9 mouse cellular contexts compared by ENCODE assay signal in the genomic region with DNA sequence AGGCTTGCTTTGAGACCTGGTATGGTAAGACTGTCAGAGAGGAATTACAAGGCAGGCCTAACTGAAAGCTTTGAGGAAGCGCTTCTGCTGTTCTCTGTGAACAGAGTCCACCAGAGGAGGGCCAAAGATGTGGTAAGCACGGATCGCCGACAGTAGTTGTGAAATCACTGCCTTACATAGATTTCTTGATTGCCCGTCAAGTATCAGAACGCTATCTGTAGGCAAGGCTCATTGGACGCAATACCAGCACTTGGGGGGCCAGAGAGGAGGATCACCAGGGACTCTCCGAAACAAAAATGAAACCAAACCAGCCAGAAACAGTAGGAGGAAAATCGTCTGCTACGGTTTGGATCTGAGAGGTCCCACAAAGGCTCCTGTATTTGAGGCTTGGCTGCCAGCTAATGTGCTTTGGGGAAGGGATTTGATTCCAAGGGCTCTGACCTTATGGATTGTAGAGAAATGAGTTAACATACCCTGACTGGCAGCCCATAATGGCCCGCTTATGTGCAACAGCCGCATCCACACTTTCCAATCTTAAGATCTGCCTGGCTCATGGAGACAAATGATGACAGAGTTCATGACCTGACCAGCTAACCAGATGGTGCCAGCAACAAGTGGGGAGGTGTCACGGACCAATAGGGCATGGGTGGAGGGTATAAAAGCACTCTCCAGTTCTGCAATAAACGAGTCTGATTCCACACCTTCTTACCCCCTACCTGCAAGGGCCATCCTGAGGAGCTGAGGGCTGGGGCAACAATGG. TPM values are rescaled to one million over a fixed set of nuclear protein-coding genes. Genes with fewer than 3 reads are reported as not detected.
DNase-seq lines count a peak whose midpoint lies in the region; ATAC-seq and TF ChIP-seq lines count a peak whose summit lies in the region.
"Had no signal": no experiment of that assay in that cellular context is flagged by ENCODE, and none has a peak within 500 bp of the region (broad histone marks: within the 10 kb centered on the region; RNA-seq: fewer than 3 reads in every experiment).

No protein-coding gene starts in this region.

- no peak overlapping the region for H3K4me2 ChIP-seq in liver, embryonic 11.5 days
- no peak overlapping the region for H3K4me2 ChIP-seq in liver, embryonic 16.5 days (ENCODE audit: low read depth, low read length)

- H3K4me1 ChIP-seq in liver, adult 2 months (ENCODE audit: control insufficient read depth, insufficient read depth, low read length) = no peaks in the 10 kb centered on the region
- H3K4me1 ChIP-seq in liver, embryonic 11.5 days (replicated peaks; ENCODE audit: control insufficient read depth, insufficient read depth, low read length) = no peaks in the 10 kb centered on the region
- H3K4me1 ChIP-seq in liver, embryonic 16.5 days (ENCODE audit: control insufficient read depth, low read depth, low read length) = no peaks in the 10 kb centered on the region

- no peak for TF ChIP-seq POLR2A in liver, adult 2 months (IDR thresholded peaks at IDR 0.05; ENCODE audit: extremely low read depth, insufficient read depth, low read length)

- no peak overlapping the region; the same call in 1 of the 2 replicates for H3K4me3 ChIP-seq in liver, adult 2 months (ENCODE audit: insufficient read depth, low read depth, low read length)
- H3K4me3 ChIP-seq in liver, embryonic 11.5 days (ENCODE audit: low read depth, low read length) = no peak overlapping the region
- peak overlapping the region; percentile 18; the same call in 1 of the 2 replicates for H3K4me3 ChIP-seq in liver, embryonic 16.5 days (ENCODE audit: low read depth, low read length)

- no peak for ATAC-seq in liver, embryonic 11.5 days (replicated peaks; ENCODE audit: low FRiP score)
- no peak for ATAC-seq in liver, embryonic 16.5 days (ENCODE audit: low read depth)

- no peak overlapping the region for H3K9ac ChIP-seq in liver, adult 2 months (ENCODE audit: low read depth, low read length)
- no peak overlapping the region for H3K9ac ChIP-seq in liver, embryonic 11.5 days (ENCODE audit: low read depth, low read length)
- H3K9ac ChIP-seq in liver, embryonic 16.5 days (ENCODE audit: low read depth, low read length) = no peak overlapping the region
- H3K9ac ChIP-seq: liver, embryonic 14.5 days had no signal

- no peaks in the 10 kb centered on the region for H3K79me2 ChIP-seq in liver, adult 2 months (ENCODE audit: control insufficient read depth, insufficient read depth, low read length)

- WGBS in liver, adult 2 months = 67% methylated on average over 14 of the region's 14 CpGs
- 64% methylated on average over 14 of the region's 14 CpGs for WGBS in liver, embryonic 11.5 days
- 33% methylated on average over 14 of the region's 14 CpGs for WGBS in liver, embryonic 16.5 days (ENCODE audit: insufficient replicate concordance)

- no peaks in the 10 kb centered on the region for H3K36me3 ChIP-seq in liver, adult 2 months (ENCODE audit: control insufficient read depth, insufficient read depth, low read length)
- no peaks in the 10 kb centered on the region for H3K36me3 ChIP-seq in liver, embryonic 11.5 days (ENCODE audit: control insufficient read depth, insufficient read depth, low read length)
- H3K36me3 ChIP-seq in liver, embryonic 16.5 days (ENCODE audit: control insufficient read depth, insufficient read depth) = no peaks in the 10 kb centered on the region

- H3K9me3 ChIP-seq in liver, embryonic 11.5 days (ENCODE audit: control insufficient read depth, low read length) = no peaks in the 10 kb centered on the region
- no peaks in the 10 kb centered on the region for H3K9me3 ChIP-seq in liver, embryonic 16.5 days (replicated peaks; ENCODE audit: control insufficient read depth, low read length)

- no peak overlapping the region for H3K27ac ChIP-seq in liver, adult 2 months (replicated peaks; ENCODE audit: insufficient read depth, low read depth, low read length)
- H3K27ac ChIP-seq in liver, embryonic 11.5 days (ENCODE audit: low read depth, low read length) = no peak overlapping the region
- H3K27ac ChIP-seq in liver, embryonic 16.5 days (ENCODE audit: low read length) = no peak overlapping the region
- H3K27ac ChIP-seq: liver, embryonic 14.5 days had no signal

- no peak for TF ChIP-seq CTCF in liver, adult 2 months (IDR thresholded peaks at IDR 0.05; ENCODE audit: low read depth, low read length)

- DNase-seq in liver, adult 2 months (ENCODE audit: extremely low read depth, low read depth, low spot score) = peak; percentile 8
- DNase-seq in liver, embryonic 11.5 days (ENCODE audit: low spot score) = no peak
- peak; percentile 67 for DNase-seq in embryo, embryonic 10 days (ENCODE audit: low spot score)
- peak; percentile 9 for DNase-seq in spleen, adult 12 weeks (ENCODE audit: low spot score)
- no peak for DNase-seq in right cerebral cortex, postnatal 10 days (ENCODE audit: low spot score in 2 of 2)
- DNase-seq in c-Kit-positive CD71-positive TER-119-positive erythroid progenitor cells, embryonic 14.5 days (ENCODE audit: low spot score) = no peak
- DNase-seq in right cerebral cortex, adult 2 months (ENCODE audit: low spot score in 2 of 2) = no peak

- H3K27me3 ChIP-seq in liver, adult 2 months (ENCODE audit: control insufficient read depth, insufficient read depth, low read length) = no peaks in the 10 kb centered on the region
- H3K27me3 ChIP-seq in liver, embryonic 11.5 days (replicated peaks; ENCODE audit: control insufficient read depth, insufficient read depth, low read length) = no peaks in the 10 kb centered on the region
- H3K27me3 ChIP-seq in liver, embryonic 16.5 days (ENCODE audit: control insufficient read depth, insufficient read depth, low read depth, low read length) = no peaks in the 10 kb centered on the region

RNA-seq across cellular contexts. Expression of a gene that starts 27.8 kb away (rescaled TPM):
- not detected in 2 replicates for total RNA-seq in liver, adult 2 months (2014; rRNA removed)
- not detected in 2 replicates for polyA plus RNA-seq in liver, adult 2 months (2012; rRNA removed)
- 0.22 TPM in 1 of 2 replicates, not detected in the other for polyA plus RNA-seq in liver, embryonic 11.5 days (2014; fragmentation: Nextera tagmentation; extraction: Ambion mirVana)
- not detected in 2 replicates for polyA plus RNA-seq in liver, embryonic 16.5 days (2015; fragmentation: Nextera tagmentation; extraction: Ambion mirVana)

Comparison
In these comparisons a context has a peak if more than half of its experiments do, and no peak if none do; other contexts are left out.
1. DNase-seq: peak in liver, adult 2 months (single experiment), embryo, embryonic 10 days (single experiment) and spleen, adult 12 weeks (single experiment); none in liver, embryonic 11.5 days (single experiment), right cerebral cortex, postnatal 10 days (0 of 2), c-Kit-positive CD71-positive TER-119-positive erythroid progenitor cells, embryonic 14.5 days (single experiment) and right cerebral cortex, adult 2 months (0 of 2).